Mouse (Mus musculus) MEL-GATA-1-ER (cell line): ENCODE data around the gene 4933411K16Rik.

Source experiments
- DNase-seq: peaks from one replicate; pipeline ENCODE4 v3.0.0-alpha.2; 2012; ENCODE audit warnings: low read depth; ENCODE audit errors: extremely low read depth

Gene 4933411K16Rik

GRCm38 (mm10) chr19:42051948-42052347 lies at the start of gene 4933411K16Rik:
Gene 4933411K16Rik, plus strand, starts transcription at chr19:42052248.
- no peak for DNase-seq

- no peak for DNase-seq
Observed at GRCm38 (mm10) chr19:42004258-42004657, 47.8 kb upstream of the 4933411K16Rik start.

- peak; percentile 56 for DNase-seq
Observed at GRCm38 (mm10) chr19:42005616-42006015, 46.4 kb upstream of the 4933411K16Rik start.

- no peak for DNase-seq
Observed at GRCm38 (mm10) chr19:42006568-42006967, 45.5 kb upstream of the 4933411K16Rik start.

GRCm38 (mm10) chr19:42008586-42008985 lies 43.5 kb upstream of the 4933411K16Rik start:
- DNase-seq: no peak

- DNase-seq: no peak
Observed at GRCm38 (mm10) chr19:42009067-42009466, 43.0 kb upstream of the 4933411K16Rik start.

GRCm38 (mm10) chr19:42010436-42010835 lies 41.6 kb upstream of the 4933411K16Rik start:
- DNase-seq: no peak

GRCm38 (mm10) chr19:42011123-42011522 lies 40.9 kb upstream of the 4933411K16Rik start:
- no peak for DNase-seq

- DNase-seq: no peak
Observed at GRCm38 (mm10) chr19:42014231-42014825, 37.7 kb upstream of the 4933411K16Rik start.

GRCm38 (mm10) chr19:42015001-42015400 lies 37.0 kb upstream of the 4933411K16Rik start:
- no peak for DNase-seq

GRCm38 (mm10) chr19:42016251-42016650 lies 35.8 kb upstream of the 4933411K16Rik start:
- DNase-seq: no peak

- no peak for DNase-seq
Observed at GRCm38 (mm10) chr19:42016840-42017239, 35.2 kb upstream of the 4933411K16Rik start.

GRCm38 (mm10) chr19:42017399-42018247 lies 34.4 kb upstream of the 4933411K16Rik start:
- peak; percentile 10 for DNase-seq

- DNase-seq: no peak
Observed at GRCm38 (mm10) chr19:42019011-42019522, 33.0 kb upstream of the 4933411K16Rik start.

- DNase-seq: no peak
Observed at GRCm38 (mm10) chr19:42021681-42022541, 30.1 kb upstream of the 4933411K16Rik start.

GRCm38 (mm10) chr19:42022542-42022848 lies 29.6 kb upstream of the 4933411K16Rik start:
- no peak for DNase-seq

GRCm38 (mm10) chr19:42026158-42026557 lies 25.9 kb upstream of the 4933411K16Rik start:
- peak; percentile 56 for DNase-seq

GRCm38 (mm10) chr19:42031112-42031511 lies 20.9 kb upstream of the 4933411K16Rik start:
- no peak for DNase-seq

- no peak for DNase-seq
Observed at GRCm38 (mm10) chr19:42033611-42034010, 18.4 kb upstream of the 4933411K16Rik start.

- no peak for DNase-seq
Observed at GRCm38 (mm10) chr19:42034146-42034775, 17.8 kb upstream of the 4933411K16Rik start.

GRCm38 (mm10) chr19:42034881-42035455 lies 17.1 kb upstream of the 4933411K16Rik start:
- no peak for DNase-seq
